Mouse (Mus musculus) cortical plate, adult 2 months (tissue): ENCODE measurements around the gene Efcab5. TPM values are rescaled to one million over a fixed set of nuclear protein-coding genes. Genes with fewer than 3 reads are reported as not detected.
A peak's percentile ranks its signal among the peaks of the same experiment; 100 is the strongest.
"Not testable (repeated sequence)": the region's sequence is repeated elsewhere in the genome, so short reads cannot be mapped to it uniquely, and the experiment has no call there.

ENCODE experiments used
- H3K27ac ChIP-seq: fragments of 200-500 bp; 2 replicates; pipeline ENCODE4 v1.5.1; 2012; ENCODE audit warnings: low read length, control low read depth, inconsistent platforms; ENCODE audit not compliant: insufficient read depth
- H3K4me1 ChIP-seq: fragments of 200-500 bp; 2 replicates; pipeline ENCODE4 v1.6.1; 2011; ENCODE audit warnings: low read length; ENCODE audit not compliant: control insufficient read depth, insufficient read depth
- H3K4me3 ChIP-seq: fragments of 200-500 bp; 2 replicates; pipeline ENCODE4 v1.5.1; 2011; ENCODE audit warnings: mild to moderate bottlenecking, low read length, control low read depth; ENCODE audit not compliant: insufficient read depth
- CTCF ChIP-seq: fragments of 200-500 bp; IDR thresholded peaks from 2 replicates; pipeline ENCODE4 v1.5.1; 2011; ENCODE audit warnings: mild to moderate bottlenecking, control low read depth, low read length; ENCODE audit not compliant: insufficient read depth; ENCODE audit errors: extremely low read depth
- POLR2A ChIP-seq: fragments of 200-500 bp; IDR thresholded peaks from 2 replicates; pipeline ENCODE4 v1.6.1; 2011; ENCODE audit warnings: mild to moderate bottlenecking, low read length, control low read depth; ENCODE audit not compliant: insufficient read depth; ENCODE audit errors: extremely low read depth
- polyA plus RNA-seq: library from polyadenylated mRNA; depleted of rRNA; stranded (reverse); fragments of >200 nt; gene quantifications from 2 replicates; pipeline ENCODE4 v1.2.3, GENCODE M21; 2012

Efcab5 gene
- polyA plus RNA-seq, 1 experiment, result 2.9 TPM

DNA sequence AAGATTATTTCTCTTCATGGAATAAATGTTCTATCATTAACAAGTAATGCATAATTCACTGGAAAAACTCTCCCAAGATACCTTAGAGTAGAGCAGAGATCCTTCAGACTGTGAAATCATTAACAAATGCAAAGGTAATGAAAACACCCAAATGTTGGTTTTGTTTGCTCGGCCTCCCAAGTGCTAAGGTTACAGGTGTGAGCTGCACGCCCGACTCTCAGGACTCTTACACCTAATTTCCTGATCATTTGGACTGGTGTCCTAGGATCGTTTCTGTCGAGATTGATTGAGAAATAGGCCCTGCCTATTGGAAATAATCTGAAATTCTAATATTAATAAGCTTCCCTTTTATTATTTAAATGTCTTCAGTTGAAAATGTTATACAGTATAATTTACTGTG is 7.2 kb downstream of the Efcab5 start:
- Histone ChIP-seq H3K4me3 (no peak overlapping the region), H3K4me1 (no peaks in the 10 kb centered on the region; the same call in 1 of the 2 replicates), H3K27ac (no peak overlapping the region)
- TF ChIP-seq CTCF (no peak), POLR2A (no peak)

DNA sequence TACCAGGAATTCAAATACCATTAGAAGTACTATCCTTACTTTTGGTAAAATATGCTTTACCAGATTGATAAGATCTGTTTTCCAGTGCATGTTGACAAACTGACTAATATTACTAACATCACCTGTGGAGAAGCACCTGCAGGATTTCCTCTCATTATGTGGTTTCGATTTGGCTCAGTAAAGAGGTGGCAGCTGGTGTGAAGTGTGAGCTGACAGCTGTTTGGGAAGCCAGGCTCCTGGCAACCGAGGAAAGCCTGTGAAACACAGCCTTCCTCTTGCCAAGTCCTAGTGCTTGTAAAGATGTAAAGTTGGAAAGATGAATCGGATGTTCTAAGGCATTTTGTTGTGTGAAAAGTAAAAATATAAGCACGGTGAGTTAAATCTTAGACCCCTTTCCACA is 7.9 kb downstream of the Efcab5 start:
- no peak overlapping the region for H3K27ac ChIP-seq
- TF ChIP-seq POLR2A (no peak), CTCF (no peak)
- no peaks in the 10 kb centered on the region; the same call in 1 of the 2 replicates for H3K4me1 ChIP-seq
- H3K4me3 ChIP-seq, result no peak overlapping the region

GRCm38 (mm10) chr11:77179771-77180170 is 9.0 kb downstream of the Efcab5 start:
- Histone ChIP-seq H3K27ac (no peak overlapping the region), H3K4me1 (peaks cover 3% of the 10 kb centered on the region), H3K4me3 (no peak overlapping the region)
- TF ChIP-seq POLR2A (no peak), CTCF (no peak)

DNA sequence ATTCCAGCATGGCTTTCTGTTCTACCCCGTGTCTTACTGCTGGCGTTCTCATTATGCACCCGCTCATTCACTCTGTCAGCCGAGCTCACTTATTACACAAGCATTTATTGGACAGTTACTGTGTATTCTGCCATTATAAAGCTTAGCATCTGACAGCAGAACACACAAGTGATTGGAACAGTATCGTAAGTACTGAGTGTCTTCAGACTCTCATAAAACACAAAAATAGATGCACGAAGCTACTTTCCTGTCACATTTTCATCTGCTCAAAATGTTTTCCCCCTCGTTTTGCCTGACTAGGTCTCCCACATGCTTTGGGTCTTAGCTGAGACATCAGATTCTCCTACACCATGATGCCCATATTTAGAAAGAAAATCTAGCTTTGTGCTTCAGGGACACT is 14.2 kb downstream of the Efcab5 start:
- H3K27ac ChIP-seq, result peak overlapping the region; percentile 96
- no peak overlapping the region for H3K4me3 ChIP-seq
- TF ChIP-seq POLR2A (no peak), CTCF (no peak)
- peaks cover 3% of the 10 kb centered on the region; the same call in 1 of the 2 replicates for H3K4me1 ChIP-seq

DNA sequence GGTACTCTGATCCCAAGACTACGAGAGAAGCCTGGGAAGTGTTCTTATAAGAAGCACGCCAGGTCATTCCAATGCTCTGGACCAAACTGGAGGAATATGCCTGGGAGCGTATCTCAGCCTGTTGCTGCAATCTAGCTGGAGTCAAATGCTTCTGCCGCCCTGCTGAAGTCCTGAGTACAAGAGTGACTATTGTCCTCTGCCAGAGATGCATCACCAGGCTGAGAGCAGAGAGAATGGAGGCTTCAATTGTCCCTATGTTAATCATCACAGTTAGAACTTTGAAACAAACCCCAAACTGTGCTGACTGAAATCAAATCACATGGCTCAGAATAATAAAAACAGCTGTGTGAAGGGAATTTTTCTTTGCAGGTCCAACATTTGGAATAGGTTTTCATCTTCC is 15.0 kb downstream of the Efcab5 start:
- no peak overlapping the region for H3K4me3 ChIP-seq
- TF ChIP-seq CTCF, result no peak
- TF ChIP-seq POLR2A, result no peak
- H3K27ac ChIP-seq, result peak overlapping the region; percentile 96; the same call in 1 of the 2 replicates
- H3K4me1 ChIP-seq, result peaks cover 3% of the 10 kb centered on the region; the same call in 1 of the 2 replicates

- TF ChIP-seq POLR2A (no peak), CTCF (no peak)
- Histone ChIP-seq H3K27ac (no peak overlapping the region), H3K4me3 (no peak overlapping the region), H3K4me1 (no peaks in the 10 kb centered on the region)
These were observed 28.0 kb downstream of the Efcab5 start for GRCm38 (mm10) chr11:77160744-77161143.

GRCm38 (mm10) chr11:77160341-77160740 is 28.4 kb downstream of the Efcab5 start:
- H3K4me3 ChIP-seq, result no peak overlapping the region
- TF ChIP-seq POLR2A (no peak), CTCF (no peak)
- H3K4me1 ChIP-seq, result no peaks in the 10 kb centered on the region

GRCm38 (mm10) chr11:77154214-77154613 is 34.6 kb downstream of the Efcab5 start:
- Histone ChIP-seq H3K4me3 (no peak overlapping the region), H3K4me1 (peaks cover 2% of the 10 kb centered on the region; the same call in 1 of the 2 replicates), H3K27ac (no peak overlapping the region)
- TF ChIP-seq POLR2A (no peak), CTCF (no peak)

More at GRCm38 (mm10) chr11:77160341-77160740, 28.4 kb downstream of the Efcab5 start:
- H3K27ac ChIP-seq, result no peak overlapping the region

DNA sequence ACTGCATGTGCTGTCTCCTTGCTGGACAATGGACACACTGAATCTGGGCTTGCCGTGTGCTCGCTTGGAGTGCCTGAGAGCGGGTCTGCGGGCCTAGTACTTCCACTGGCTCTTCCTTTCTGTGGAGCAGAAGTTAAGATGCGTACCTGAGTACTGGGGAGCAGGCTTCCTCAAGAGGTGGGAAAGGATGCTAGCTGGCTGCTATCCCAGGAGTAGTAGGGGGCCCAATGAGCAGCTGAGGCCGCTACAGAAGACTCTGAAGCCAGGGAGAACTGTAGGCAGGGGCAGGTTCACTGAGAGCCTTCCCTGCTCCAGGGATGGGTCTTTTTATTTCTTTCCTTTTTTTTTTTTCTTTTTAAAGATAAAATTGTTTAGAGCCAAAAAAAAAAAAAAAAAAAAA is 38.0 kb downstream of the Efcab5 start:
- TF ChIP-seq POLR2A (no peak), CTCF (no peak)
- H3K4me3 ChIP-seq, result no peak overlapping the region

GRCm38 (mm10) chr11:77149783-77150630 is 38.8 kb downstream of the Efcab5 start:
- H3K4me1 ChIP-seq, H3K4me3 ChIP-seq, H3K27ac ChIP-seq: not testable (repeated sequence)

More for the DNA sequence above, 38.0 kb downstream of the Efcab5 start:
- H3K27ac ChIP-seq, result no peak overlapping the region
- H3K4me1 ChIP-seq, result peaks cover 2% of the 10 kb centered on the region; the same call in 1 of the 2 replicates

DNA sequence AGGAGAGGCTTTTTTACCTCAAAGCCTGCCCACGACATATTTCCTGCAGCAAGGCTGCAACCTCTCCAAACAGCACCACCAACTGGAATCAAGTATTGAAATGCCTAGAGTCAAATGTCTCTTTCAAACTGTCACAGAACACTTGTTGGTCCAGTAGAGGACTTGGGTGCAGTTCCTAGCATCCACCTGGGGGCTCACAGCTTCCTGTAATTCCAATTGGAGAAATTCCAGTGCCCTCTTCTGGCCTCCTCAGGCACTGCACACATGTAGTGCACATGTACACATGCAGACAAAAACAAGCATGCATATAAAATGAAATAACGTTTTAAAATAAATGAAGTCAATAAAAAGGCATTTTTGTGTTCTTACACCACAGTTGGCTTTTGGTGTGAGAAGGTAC is 40.0 kb downstream of the Efcab5 start:
- TF ChIP-seq CTCF (no peak), POLR2A (no peak)
- peaks cover 2% of the 10 kb centered on the region; the same call in 1 of the 2 replicates for H3K4me1 ChIP-seq
- H3K27ac ChIP-seq, result no peak overlapping the region
- H3K4me3 ChIP-seq, result no peak overlapping the region
